Mouse (Mus musculus): ENCODE results near the gene Wdfy3.
"Not testable (repeated sequence)": the region's sequence is repeated elsewhere in the genome, so short reads cannot be mapped to it uniquely, and the experiment has no call there.

Gene Wdfy3

DNA sequence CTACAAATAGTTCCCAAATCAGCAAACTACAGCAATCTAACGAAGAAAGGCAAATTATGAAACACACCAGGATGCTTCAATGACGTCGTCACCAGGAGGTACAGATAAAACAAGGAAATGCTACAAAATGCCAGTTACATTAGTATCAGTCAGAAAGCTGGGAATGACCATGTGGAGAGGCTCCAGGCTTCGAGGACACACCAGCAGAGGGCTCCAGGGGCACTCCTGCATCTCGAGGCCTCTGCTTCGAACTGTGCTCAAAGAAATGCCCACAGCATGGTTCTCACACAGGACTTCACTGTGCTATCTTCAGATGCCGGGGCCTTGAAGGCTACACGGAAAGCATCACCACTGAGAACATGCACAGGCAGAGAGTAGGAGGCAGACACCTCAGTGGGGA lies 68.7 kb downstream of the Wdfy3 start:
- no peak for DNase-seq (ENCODE audit: low spot score in 2 of 2)

- DNase-seq (ENCODE audit: low spot score in 2 of 2): no peak
Measured at GRCm38 (mm10) chr5:101998971-101999370, 70.8 kb downstream of the Wdfy3 start.

DNA sequence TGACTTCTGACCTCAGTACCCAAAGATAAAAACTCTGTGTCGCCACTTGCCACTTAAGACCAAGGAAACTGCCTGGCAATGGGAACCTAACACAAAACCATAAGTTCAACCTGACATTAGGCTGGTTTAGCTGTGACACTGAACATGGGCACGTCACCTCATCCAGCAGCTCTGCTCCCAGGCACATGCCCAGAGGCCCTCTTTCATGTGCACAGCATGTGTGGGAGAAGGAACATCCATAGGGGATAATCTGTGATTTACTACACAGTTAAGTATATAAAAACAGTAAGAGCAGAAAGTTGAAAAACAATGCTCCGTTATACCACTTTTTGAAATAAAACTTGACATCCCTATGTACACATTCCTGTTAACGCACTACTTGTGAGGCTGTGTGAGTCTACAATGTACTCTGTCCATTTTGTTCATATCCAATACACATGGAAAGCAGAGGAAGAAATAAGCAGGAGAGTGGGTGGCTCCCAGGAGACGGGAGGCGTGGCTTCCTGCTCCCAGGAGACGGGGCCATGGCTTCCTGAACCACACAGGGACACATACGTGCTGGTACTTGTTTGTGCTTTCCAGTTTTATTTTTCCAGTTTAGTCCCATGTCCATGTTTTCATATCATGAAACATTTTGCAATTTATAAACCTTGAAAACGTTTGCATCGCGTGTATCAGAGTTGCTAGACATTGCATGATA lies 73.5 kb downstream of the Wdfy3 start:
- DNase-seq (ENCODE audit: low spot score in 2 of 2): no peak

DNA sequence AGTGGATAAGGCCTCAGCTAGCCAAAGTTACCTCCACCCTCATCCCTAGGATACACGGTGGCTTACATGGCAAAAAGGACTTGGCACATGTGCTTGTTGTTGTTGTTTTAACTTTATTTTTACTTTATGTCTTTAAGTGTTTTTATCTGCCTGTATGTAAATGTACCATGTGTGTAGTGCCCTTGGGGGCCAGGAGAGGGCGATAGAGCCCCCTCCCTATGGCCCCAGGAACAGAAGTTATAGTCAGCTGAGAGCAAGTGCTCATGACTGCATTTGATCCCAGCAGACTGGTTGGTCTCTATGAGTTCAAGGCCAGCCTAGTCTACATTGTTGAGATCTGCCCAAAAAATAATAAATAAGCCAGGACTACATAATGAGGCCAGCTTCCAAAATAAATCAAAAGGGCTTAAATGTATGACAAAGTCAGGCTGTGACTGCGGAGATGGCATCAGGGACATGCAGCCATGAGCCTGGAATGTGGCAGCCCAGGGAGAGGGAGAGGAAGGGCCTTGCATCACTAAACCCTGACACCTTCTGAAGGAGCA lies 74.2 kb downstream of the Wdfy3 start:
- no peak for DNase-seq (ENCODE audit: low spot score in 2 of 2)

GRCm38 (mm10) chr5:101993996-101994395 lies 75.7 kb downstream of the Wdfy3 start:
- no peak for DNase-seq (ENCODE audit: low spot score in 2 of 2)

GRCm38 (mm10) chr5:101992969-101993670 lies 76.6 kb downstream of the Wdfy3 start:
- no peak for DNase-seq (ENCODE audit: low spot score in 2 of 2)

DNA sequence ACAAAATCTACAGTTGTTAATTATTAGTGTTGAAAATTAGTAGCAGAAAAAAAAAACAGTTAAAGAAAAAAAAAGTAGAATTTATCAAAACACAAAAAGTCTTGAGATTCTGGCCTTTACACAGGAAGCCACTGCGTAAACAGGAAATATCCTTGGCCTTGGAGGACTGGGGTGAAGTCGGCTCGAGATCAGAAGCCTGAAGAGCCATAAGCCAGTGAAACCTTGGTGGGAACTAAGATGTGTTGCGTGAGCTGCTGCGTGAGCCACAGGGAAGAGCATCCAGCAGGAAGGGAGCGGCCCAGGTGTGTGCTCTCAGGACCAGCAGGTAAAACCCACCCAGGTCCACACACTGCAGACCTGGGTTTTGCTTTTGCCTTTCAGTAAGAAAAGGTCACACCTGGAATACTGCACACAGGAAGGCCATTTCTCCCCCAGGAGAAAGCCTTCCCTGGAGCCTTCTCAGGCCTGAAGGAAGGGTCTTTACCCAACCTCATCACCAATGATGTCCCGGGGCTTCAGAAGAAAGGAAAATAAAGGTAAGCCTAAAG lies 79.3 kb downstream of the Wdfy3 start:
- no peak for DNase-seq (ENCODE audit: low spot score in 2 of 2)

DNA sequence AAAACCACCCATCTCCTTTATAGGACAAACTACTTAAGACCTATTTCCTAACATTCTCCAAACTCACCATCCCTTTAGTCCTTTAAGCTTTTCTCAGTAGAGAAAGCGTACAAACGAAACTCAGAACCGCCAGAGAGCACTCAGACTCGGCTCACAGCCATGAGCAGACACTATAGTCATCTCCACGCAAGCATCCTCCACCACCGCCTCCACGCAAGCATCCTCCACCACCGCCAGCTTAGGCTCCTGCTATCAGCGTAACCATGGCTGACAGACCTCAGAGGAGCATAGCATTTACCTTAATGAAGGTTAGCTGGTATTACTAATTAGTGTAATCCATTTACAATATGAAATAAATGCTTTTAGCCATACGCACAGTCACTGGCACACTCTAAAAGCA lies 81.2 kb downstream of the Wdfy3 start:
- DNase-seq (ENCODE audit: low spot score in 2 of 2): no peak

DNA sequence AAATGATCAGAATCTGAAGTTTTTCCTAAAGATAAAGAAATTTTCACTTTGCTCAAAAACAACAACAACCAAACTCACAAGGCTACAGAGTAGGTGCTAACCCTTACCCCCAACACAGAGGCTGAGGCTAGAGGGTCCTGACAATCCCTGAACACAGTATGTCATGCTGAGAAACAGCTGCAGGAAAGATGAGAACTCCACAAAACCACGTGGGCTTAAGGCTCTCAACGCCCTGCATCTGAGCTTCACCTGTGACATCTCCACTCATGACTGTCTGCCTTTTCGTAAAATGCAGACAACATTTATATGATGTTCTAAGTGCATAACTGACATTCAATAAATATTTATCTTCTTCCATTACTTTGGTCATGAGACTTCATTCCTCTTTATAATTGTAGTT lies 83.0 kb downstream of the Wdfy3 start:
- DNase-seq (ENCODE audit: low spot score in 2 of 2): no peak

- DNase-seq (ENCODE audit: low spot score in 2 of 2): no peak
Measured at GRCm38 (mm10) chr5:101982239-101982638, 87.5 kb downstream of the Wdfy3 start.

DNA sequence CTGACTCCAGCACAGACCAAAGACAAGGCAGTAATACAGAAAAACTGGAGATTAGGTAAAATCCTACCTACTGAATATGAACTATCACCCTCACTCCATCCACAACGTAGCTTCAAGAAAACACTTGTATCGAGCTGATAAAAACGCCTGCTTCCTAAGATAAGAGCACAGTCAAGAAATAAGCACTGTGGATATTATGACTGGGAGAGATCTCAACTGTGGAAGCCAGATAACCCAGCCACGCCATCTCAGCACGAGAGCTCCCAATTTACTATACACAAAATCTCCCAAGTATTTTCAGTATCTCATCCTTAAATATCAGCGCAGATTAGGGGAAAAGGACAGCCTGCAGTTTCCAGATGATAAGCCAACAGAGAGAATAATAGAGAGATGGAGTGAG lies 90.1 kb downstream of the Wdfy3 start:
- DNase-seq (ENCODE audit: low spot score in 2 of 2): no peak

- DNase-seq (ENCODE audit: low spot score in 2 of 2): not testable (repeated sequence)
Measured at GRCm38 (mm10) chr5:101972594-101972993, 97.1 kb downstream of the Wdfy3 start.

GRCm38 (mm10) chr5:101968153-101968851 lies 101.4 kb downstream of the Wdfy3 start:
- DNase-seq (ENCODE audit: low spot score in 2 of 2): no peak

DNA sequence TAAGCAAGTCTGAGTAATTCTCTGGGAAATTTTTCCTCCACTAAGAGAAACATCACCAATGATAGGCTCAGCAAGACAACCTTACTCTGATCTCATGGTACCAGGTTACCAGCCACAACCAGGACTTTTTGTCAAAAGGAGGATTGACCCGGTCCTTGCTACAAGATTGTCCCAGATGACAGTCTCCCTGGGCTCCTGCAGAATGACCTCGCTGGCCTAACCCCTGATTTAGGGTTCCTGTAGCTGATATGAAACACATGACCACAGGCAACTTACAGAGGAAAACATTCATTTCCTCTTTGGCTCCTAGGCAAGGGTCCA lies 101.9 kb downstream of the Wdfy3 start:
- no peak for DNase-seq (ENCODE audit: low spot score in 2 of 2)

DNA sequence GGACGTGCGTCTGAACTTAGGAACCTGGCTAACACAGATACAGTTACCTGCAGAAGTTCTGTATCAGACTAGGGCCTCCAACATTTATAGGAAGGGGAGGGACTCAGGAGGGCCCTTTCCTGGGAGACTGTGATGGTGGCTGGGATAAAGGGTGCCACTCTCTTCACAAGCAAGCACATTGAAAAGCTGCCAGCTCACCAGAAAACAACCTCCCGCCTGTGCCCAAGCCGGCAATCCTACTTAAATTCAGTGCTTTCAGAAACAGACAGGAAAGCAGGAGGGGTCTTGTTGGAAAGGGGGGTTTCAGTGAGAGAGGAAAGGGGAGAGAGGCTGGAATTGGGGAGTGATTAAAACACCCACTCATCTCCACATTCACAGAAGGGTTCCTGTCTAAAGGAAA lies 106.9 kb downstream of the Wdfy3 start:
- DNase-seq (ENCODE audit: low spot score in 2 of 2): no peak

- DNase-seq (ENCODE audit: low spot score in 2 of 2): no peak
Measured at GRCm38 (mm10) chr5:101959369-101959768, 110.4 kb downstream of the Wdfy3 start.

DNA sequence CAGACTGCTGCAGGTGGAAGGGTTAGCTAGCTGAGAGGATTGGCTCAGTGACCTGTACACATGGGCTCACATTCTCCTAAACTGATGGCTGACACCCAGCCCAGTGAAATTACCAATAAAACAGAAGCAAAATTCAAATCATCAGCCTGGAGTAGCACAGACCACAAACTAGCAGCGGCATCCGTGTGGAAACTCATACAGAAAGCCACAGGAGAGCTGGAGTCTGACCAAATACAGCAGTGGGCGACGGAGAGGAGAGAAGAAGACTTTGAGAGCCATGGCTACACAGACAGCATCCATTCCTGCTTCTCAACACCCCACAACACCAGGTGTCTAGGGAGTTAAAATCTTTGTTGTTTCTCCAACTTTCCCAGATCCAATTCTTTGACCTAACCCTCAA lies 110.8 kb downstream of the Wdfy3 start:
- DNase-seq (ENCODE audit: low spot score in 2 of 2): no peak

DNA sequence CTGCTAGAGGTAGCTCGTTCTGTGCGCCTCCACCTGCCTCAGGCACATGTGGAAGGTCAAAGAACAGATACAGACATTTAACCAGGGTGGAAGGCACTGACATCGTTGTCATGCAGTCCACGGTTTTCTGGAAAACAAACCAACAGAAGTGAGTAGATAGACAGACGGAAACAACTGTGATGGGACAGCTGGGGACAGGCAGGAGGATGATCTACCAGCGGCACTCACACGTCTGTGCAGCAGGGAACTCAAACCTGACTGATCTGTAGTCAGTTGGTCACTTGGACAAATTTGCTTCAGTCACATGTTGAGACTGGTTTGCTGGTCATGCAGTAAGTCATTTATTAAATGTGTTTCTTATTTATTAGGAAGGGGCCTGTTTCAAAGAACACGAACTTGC lies 112.3 kb downstream of the Wdfy3 start:
- no peak for DNase-seq (ENCODE audit: low spot score in 2 of 2)

GRCm38 (mm10) chr5:101954393-101955340 lies 115.1 kb downstream of the Wdfy3 start:
- DNase-seq (ENCODE audit: low spot score in 2 of 2): no peak

DNA sequence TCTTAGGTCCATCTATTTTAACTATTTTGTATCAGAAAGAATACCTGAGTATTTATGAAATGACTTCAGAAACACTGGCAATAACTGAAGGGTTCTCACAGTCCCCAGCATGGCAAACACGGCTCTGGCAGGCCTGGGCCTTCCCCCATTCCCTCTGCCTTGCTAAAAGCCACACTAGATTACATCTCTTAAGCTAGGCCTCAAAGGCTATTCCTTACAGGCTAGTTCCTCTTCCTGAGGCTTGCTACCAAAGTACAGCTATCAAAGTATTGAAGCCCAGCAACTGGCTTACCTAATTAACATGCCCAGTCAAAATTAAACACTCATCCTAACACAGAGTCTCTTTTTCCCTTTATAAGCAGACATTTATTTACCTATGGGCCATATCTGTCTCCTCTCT lies 117.8 kb downstream of the Wdfy3 start:
- no peak for DNase-seq (ENCODE audit: low spot score in 2 of 2)

- no peak for DNase-seq (ENCODE audit: low spot score in 2 of 2)
Measured at GRCm38 (mm10) chr5:101949323-101949722, 120.4 kb downstream of the Wdfy3 start.
